Mouse (Mus musculus): Measurements from ENCODE around the gene Zrsr1. TPM values are rescaled to one million over a fixed set of nuclear protein-coding genes. Genes with fewer than 3 reads are reported as not detected.

Zrsr1 gene
- polyA plus RNA-seq (2012; rRNA removed) (4.4 and 8.1 TPM in 2 replicates), polyA plus RNA-seq (2014; fragmentation: Nextera tagmentation; extraction: Ambion mirVana) (2.5 and 3.2 TPM in 2 replicates)

DNA sequence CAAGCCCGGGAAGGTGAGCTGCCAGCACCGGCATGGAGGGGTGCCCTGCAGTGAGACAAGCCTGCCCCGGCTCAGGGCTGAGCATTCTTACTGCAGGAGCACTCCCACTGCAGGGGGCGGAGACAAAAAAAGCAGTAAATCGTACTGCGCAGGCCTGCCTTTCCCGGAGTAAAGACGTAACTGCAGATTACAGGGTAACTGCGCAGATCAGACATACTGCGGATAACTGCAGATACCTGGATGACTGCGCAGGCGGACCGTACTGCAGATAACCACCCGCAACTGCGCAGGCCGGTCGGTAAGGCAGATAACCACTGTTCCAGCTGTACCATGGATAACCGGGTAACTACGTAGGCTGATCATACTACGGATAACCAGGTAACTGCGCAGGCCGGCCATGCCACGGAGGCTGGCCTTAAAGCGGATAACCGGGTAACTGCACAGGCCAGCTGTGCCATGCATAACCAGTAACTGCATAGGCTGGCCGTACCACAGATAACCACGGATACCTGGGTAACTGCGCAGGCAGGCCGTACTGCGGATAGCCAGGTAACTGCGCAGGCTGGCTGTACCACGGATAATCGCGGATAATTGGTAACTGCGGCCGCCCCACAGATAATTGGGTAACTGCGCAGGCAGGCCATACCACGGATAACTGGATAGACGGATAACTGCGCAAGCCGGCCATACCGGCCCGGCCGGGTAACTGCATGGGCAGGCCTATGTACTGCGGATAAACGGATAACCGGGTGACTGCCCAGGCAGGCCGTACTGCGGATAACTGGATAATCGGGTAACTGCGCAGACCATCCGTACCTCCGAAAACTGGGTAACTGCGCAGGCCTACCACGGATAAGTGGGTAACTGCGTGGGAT is at the start of gene Zrsr1:
TSS of gene Zrsr1 (plus strand) at position 171 of the 875 bp plus-strand sequence.
- WGBS: 50% methylated on average over 56 of the region's 56 CpGs
- H3K4me2 ChIP-seq (replicated peaks; ENCODE audit: low read depth, low read length, severe bottlenecking): peak within 1 kb of the TSS; percentile 62
- H3K9ac ChIP-seq (ENCODE audit: low read depth, low read length, severe bottlenecking): peak within 1 kb of the TSS; percentile 62
- H3K4me1 ChIP-seq (ENCODE audit: control insufficient read depth, insufficient read depth, low read length): peaks cover 14% of the 10 kb centered on the region
- ATAC-seq (ENCODE audit: low FRiP score, low read depth) (peak; percentile 78), DNase-seq (ENCODE audit: low spot score) (peak; percentile 65)
- peaks cover 39% of the 10 kb centered on the region for H3K9me3 ChIP-seq (ENCODE audit: control insufficient read depth, low read length)
- peak within 1 kb of the TSS; percentile 54 for H3K4me3 ChIP-seq (replicated peaks; ENCODE audit: low read length)
- H3K27ac ChIP-seq (replicated peaks; ENCODE audit: low read depth, low read length): peak within 1 kb of the TSS; percentile 76; the same call in 1 of the 2 replicates
- H3K36me3 ChIP-seq (ENCODE audit: control insufficient read depth, insufficient read depth, low read length): peaks cover 15% of the 10 kb centered on the region; the same call in 1 of the 2 replicates
- TF ChIP-seq POLR2A (IDR thresholded peaks at IDR 0.05; ENCODE audit: borderline replicate concordance, extremely low read depth, insufficient read depth, insufficient read length): no peak
- H3K27me3 ChIP-seq (ENCODE audit: control insufficient read depth, insufficient read depth, low read length): no peaks in the 10 kb centered on the region

DNA sequence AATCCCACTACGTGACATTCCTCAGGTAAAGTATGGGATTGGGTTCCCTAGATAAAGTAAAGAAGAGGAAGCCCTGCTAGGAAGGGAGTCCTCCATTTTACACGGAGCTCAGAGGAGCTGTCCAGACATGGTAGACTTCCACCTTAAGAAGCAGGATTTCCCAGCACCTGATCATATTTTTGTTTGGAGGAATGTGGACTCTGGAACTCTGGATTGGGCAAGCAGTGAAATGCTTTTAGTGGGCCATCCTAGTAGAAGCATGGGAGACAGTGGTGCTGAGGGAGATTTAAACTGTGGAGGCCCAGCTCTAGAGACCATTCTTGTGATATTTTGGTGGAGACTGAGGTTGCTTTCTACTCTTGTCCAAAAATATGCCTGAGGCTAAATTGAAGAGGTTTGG is 49.3 kb upstream of the Zrsr1 start:
- no peaks in the 10 kb centered on the region for H3K4me1 ChIP-seq (ENCODE audit: control insufficient read depth, insufficient read depth, low read length)
- no peak for ATAC-seq (ENCODE audit: low FRiP score, low read depth)
- no peak overlapping the region for H3K4me2 ChIP-seq (replicated peaks; ENCODE audit: low read depth, low read length, severe bottlenecking)
- H3K9ac ChIP-seq (ENCODE audit: low read depth, low read length, severe bottlenecking): no peak overlapping the region
- no peaks in the 10 kb centered on the region for H3K9me3 ChIP-seq (ENCODE audit: control insufficient read depth, low read length)
- H3K27ac ChIP-seq (replicated peaks; ENCODE audit: low read depth, low read length): no peak overlapping the region
- no peak for TF ChIP-seq POLR2A (IDR thresholded peaks at IDR 0.05; ENCODE audit: borderline replicate concordance, extremely low read depth, insufficient read depth, insufficient read length)
- no peaks in the 10 kb centered on the region for H3K36me3 ChIP-seq (ENCODE audit: control insufficient read depth, insufficient read depth, low read length)
- H3K27me3 ChIP-seq (ENCODE audit: control insufficient read depth, insufficient read depth, low read length): no peaks in the 10 kb centered on the region
- WGBS: 72% methylated on average over 2 of the region's 2 CpGs
- no peak for DNase-seq (ENCODE audit: low spot score)
- no peak overlapping the region for H3K4me3 ChIP-seq (replicated peaks; ENCODE audit: low read length)

GRCm38 (mm10) chr11:22923606-22924005 is 48.2 kb upstream of the Zrsr1 start:
- no peaks in the 10 kb centered on the region for H3K27me3 ChIP-seq (ENCODE audit: control insufficient read depth, insufficient read depth, low read length)
- H3K4me1 ChIP-seq (ENCODE audit: control insufficient read depth, insufficient read depth, low read length): no peaks in the 10 kb centered on the region
- H3K9ac ChIP-seq (ENCODE audit: low read depth, low read length, severe bottlenecking): no peak overlapping the region
- DNase-seq (ENCODE audit: low spot score) (no peak), ATAC-seq (ENCODE audit: low FRiP score, low read depth) (no peak)
- H3K4me2 ChIP-seq (replicated peaks; ENCODE audit: low read depth, low read length, severe bottlenecking): no peak overlapping the region
- no peaks in the 10 kb centered on the region for H3K36me3 ChIP-seq (ENCODE audit: control insufficient read depth, insufficient read depth, low read length)
- no peak overlapping the region for H3K27ac ChIP-seq (replicated peaks; ENCODE audit: low read depth, low read length)
- H3K4me3 ChIP-seq (replicated peaks; ENCODE audit: low read length): no peak overlapping the region
- no peaks in the 10 kb centered on the region for H3K9me3 ChIP-seq (ENCODE audit: control insufficient read depth, low read length)
- WGBS: 78% methylated on average over 2 of the region's 2 CpGs
- TF ChIP-seq POLR2A (IDR thresholded peaks at IDR 0.05; ENCODE audit: borderline replicate concordance, extremely low read depth, insufficient read depth, insufficient read length): no peak

DNA sequence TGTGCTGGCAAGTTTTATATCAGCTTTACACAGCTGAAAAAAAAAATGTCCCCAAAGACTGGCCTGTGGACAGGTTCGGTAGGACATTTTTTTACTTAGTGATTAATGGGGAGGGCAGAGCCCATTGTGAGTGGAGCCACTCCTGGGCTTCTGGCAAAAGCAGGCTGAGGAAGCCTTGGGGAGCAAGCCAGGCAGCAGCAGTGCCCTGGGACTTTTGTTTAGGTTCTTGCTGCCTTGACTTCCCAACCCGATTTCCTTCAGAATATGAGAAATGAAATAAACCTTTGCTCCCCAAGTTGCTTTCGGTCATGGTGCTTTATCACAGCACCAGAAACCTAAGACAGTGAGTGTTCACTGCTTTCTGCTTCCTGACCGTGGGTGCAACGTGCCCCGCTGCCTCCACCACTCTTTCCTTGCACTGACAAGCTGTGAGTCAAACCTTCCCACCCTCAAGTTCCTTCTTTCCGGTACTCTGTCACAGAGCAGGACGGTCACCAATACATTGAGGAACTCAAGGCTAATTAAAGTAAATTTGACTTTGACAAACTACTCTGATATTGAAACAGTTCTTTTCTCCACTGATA is 43.1 kb upstream of the Zrsr1 start:
- ATAC-seq (ENCODE audit: low FRiP score, low read depth) (no peak), DNase-seq (ENCODE audit: low spot score) (no peak)
- Histone ChIP-seq H3K4me3 (replicated peaks; ENCODE audit: low read length) (no peak overlapping the region), H3K4me1 (ENCODE audit: control insufficient read depth, insufficient read depth, low read length) (no peaks in the 10 kb centered on the region), H3K36me3 (ENCODE audit: control insufficient read depth, insufficient read depth, low read length) (no peaks in the 10 kb centered on the region), H3K9ac (ENCODE audit: low read depth, low read length, severe bottlenecking) (no peak overlapping the region), H3K4me2 (replicated peaks; ENCODE audit: low read depth, low read length, severe bottlenecking) (no peak overlapping the region), H3K9me3 (ENCODE audit: control insufficient read depth, low read length) (no peaks in the 10 kb centered on the region), H3K27me3 (ENCODE audit: control insufficient read depth, insufficient read depth, low read length) (no peaks in the 10 kb centered on the region), H3K27ac (replicated peaks; ENCODE audit: low read depth, low read length) (no peak overlapping the region)
- 75% methylated on average over 8 of the region's 8 CpGs for WGBS
- TF ChIP-seq POLR2A (IDR thresholded peaks at IDR 0.05; ENCODE audit: borderline replicate concordance, extremely low read depth, insufficient read depth, insufficient read length): no peak

GRCm38 (mm10) chr11:22930129-22930528 is 41.7 kb upstream of the Zrsr1 start:
- 89% methylated on average over 2 of the region's 2 CpGs for WGBS
- Histone ChIP-seq H3K27me3 (ENCODE audit: control insufficient read depth, insufficient read depth, low read length) (no peaks in the 10 kb centered on the region), H3K9ac (ENCODE audit: low read depth, low read length, severe bottlenecking) (no peak overlapping the region), H3K4me2 (replicated peaks; ENCODE audit: low read depth, low read length, severe bottlenecking) (no peak overlapping the region), H3K9me3 (ENCODE audit: control insufficient read depth, low read length) (no peaks in the 10 kb centered on the region), H3K4me3 (replicated peaks; ENCODE audit: low read length) (no peak overlapping the region), H3K4me1 (ENCODE audit: control insufficient read depth, insufficient read depth, low read length) (no peaks in the 10 kb centered on the region), H3K36me3 (ENCODE audit: control insufficient read depth, insufficient read depth, low read length) (no peaks in the 10 kb centered on the region), H3K27ac (replicated peaks; ENCODE audit: low read depth, low read length) (no peak overlapping the region)
- ATAC-seq (ENCODE audit: low FRiP score, low read depth): no peak
- no peak for TF ChIP-seq POLR2A (IDR thresholded peaks at IDR 0.05; ENCODE audit: borderline replicate concordance, extremely low read depth, insufficient read depth, insufficient read length)
- no peak for DNase-seq (ENCODE audit: low spot score)

Measured in limb, embryonic 14.5 days (tissue).